Mouse (Mus musculus) spleen, postnatal 14 days (tissue): ENCODE results near the gene Klhl3.
A peak's percentile ranks its signal among the peaks of the same experiment; 100 is the strongest.

Experiments
- DNase-seq, 2 experiments: peaks; one replicate each; pipeline ENCODE4 v3.0.0; 2021 to 2022; ENCODE audit warnings: low spot score in 2 of 2

The Klhl3 gene

DNA sequence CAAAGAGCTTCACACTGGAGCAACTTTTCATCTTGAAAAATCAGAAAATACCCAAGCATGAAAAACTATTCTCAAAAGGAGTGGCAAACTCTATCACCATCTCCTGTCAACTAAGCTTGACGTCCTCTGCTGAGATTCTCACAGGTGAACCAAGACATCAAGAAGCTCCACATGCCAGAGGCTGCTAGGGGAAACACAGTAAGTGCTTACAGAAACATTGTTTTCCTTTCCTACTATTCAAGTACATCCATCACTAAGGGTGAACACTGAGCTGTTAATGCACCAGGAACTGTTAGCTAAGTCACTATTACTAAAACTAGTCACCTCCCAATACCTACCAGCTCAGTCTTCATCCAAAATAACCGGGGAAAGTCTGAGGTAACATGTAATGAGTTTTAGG, 11.6 kb upstream of the Klhl3 start:
- DNase-seq, result no peak

DNA sequence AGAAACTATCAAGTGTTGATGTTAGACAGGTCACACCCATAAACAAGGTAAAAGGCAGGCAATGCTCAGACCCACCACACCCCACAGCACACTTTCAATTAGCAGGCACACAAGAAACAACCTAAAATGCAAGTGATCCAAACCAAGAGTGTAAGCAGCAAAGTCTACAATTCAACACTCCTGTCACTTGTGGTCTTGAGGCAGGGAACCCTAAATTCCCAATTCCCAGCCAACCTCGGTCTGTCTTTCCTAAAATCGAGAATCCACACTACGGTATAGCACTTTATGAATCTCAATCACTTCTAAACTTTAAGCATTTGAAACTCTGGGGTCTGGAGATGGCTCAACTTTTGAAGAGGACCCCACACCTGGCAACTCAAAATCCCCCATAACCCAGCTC, 10.9 kb upstream of the Klhl3 start:
- DNase-seq, result no peak

DNA sequence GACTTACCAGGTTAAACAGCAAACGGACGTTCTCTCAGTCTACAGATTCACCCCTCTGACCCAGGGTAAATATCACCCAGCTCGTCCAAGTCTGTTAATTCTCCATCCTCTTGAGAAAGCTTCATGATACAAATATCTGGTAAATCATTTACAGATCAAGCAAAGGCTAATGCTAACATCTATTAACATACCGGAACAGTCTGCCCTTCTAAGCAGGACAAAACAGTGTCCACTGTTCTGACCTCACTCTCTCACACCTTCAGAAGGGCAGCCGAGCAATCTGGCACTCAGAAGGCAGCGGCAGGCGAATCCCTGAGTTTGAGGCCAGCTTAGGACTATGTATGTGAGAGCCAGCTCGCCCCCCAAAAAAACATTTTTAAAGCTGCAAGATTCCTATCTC, 10.0 kb upstream of the Klhl3 start:
- no peak for DNase-seq

DNA sequence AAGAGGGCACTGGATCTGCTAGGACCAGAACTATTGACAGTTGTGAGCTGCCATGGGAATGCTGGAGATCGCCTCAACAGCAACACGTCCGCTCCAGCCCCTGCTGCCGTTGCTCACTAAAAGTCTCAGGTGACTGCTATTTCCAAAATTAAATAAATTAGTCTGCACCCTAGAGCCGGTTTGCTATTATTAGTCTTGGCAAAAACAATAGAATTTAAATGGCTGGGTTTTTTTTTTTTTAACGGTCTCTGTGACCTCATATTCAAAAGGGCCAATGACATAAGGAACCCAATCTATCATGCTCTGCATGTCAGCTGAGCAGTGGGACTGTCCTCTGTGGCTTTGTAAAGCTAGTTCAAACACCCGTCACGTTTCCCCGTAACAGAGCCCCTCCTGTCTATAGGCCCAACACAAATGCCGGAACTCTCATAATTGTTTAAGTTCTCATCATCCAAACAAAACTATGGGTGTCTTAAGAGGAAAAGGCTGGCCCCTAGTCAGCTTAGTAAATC, 9.4 kb upstream of the Klhl3 start:
- no peak for DNase-seq

DNA sequence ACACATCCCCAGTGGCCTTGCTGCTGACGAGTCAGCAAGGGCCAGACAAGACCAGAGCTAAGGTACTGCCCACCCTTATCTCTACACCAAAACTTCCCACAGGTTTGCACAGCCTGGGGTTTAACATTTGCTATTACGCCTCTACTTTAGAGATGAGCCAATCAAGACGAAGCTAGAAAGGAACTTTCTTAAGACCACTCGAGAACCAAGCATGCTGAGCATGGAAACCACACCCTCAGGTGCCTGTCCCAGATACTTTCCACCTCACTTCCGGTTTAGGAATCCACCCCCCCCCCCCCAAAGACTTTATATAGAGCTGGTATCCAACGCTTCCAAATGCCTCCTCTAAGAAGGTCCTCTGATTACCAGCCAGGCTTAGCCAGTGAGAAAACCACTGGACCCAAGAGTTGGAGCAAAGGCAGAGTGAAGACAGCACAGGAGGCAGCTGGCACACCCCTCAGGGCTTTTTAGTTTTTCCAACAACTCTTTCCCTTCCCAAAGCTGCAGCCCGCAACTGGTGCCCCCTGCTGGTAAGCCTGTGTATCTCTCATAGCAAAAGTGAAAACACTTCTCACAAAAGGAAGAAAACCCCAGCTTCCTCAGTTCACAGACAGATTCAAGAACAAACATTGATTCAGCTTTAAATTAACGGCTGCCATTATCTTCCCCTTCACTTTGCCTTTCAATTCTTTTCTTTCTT, 4.1 kb upstream of the Klhl3 start:
- DNase-seq, result peak; percentile 27 to 52

DNA sequence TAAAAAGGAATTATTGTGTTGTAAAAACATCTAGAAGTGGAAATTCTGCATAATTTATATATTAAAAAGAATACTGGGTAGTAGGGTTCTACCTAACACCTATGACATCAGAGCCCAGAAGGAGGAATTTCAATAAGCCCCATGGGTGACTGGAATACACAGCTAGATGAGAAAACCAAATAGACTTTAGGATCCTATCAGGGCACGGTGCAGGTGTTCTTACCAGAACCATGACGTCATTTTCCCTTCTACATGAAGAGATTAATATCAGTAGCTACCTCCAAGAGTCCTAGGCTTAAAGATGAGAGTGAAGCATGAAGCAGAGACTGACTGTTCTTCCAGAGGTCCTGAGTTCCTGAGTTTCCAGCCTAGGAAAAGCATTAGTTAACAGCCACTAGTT, 3.4 kb upstream of the Klhl3 start:
- DNase-seq, result no peak

DNA sequence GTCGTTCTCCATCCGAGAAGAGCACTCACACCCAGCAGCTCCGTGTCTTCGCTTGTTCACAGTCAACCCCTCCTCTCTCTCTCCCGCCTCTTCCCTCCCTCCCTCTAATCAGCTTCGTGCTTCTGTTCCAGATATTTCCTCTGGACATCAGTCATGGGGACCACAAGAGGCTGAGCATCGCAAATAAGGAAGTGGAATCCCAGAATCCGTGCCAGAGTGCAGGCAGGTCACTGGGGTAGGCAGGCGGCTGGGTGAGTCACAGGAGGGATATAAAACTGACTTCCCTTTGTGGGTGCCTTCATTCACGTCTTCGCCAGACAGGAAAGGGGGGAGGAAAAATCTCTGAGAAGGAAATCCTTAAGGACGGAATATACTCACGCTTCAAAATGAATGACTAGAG, 1.8 kb upstream of the Klhl3 start:
- DNase-seq, result no peak

DNA sequence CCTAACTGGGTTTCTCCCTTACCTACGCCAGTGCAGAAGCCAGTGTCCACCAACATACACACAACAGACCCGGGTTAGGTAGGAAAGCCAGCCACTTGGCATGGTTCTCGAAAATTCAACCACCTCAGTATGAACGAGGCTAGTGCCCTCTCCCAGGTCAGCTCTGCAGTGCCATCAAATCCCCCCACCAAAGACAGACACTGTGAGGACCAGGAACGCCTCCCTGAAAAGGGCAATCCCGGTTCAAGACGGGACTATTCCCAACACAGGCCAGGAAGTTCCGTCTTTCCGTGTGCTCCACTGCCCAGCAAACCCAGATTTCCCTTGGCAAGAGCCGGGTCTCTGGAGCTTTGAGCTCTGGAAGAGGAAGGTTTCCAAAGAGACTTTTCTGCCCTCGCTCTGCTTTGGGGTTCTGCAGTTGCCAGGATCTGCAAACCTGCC, 771 bp downstream of the Klhl3 start:
- DNase-seq, result no peak

DNA sequence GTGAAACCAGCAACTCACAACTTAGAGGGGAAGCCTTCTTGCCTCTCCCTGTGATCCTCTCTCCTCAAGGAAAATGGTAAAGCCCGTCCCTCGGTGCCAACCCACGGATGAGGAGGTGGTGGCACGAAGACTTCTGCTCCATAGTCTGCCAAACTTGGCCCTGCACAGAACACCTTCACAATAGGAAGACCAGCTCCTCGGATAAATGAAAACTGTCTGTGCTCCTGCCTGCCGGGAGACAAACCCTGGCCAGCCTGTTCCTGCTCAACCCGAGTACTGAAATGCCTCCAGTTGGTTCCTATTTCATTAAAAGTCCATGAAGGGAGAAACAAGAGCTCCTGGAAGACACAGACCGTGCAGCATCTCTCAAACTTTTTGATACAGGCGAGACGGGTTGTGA, 1.2 kb downstream of the Klhl3 start:
- DNase-seq, result no peak

DNA sequence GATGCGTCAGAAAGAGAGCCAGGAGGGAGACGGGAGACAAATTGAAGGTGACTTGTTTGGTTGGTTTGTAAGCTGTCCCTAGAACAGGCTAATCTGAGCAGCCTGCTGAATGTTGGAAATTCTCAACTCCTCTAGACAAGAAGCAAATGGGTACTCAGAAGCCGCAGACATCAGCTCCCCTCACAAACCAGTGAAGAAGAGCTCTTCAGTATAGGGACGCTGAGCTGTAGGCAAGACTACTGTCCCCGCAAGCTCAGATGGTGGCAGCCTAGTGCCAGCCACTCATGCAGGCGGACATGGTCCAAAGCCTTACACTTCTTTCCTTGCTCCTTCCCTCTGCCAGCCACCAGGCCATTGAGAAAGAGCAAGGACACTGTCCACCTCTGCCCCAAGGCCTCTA, 2.1 kb downstream of the Klhl3 start:
- no peak for DNase-seq

DNA sequence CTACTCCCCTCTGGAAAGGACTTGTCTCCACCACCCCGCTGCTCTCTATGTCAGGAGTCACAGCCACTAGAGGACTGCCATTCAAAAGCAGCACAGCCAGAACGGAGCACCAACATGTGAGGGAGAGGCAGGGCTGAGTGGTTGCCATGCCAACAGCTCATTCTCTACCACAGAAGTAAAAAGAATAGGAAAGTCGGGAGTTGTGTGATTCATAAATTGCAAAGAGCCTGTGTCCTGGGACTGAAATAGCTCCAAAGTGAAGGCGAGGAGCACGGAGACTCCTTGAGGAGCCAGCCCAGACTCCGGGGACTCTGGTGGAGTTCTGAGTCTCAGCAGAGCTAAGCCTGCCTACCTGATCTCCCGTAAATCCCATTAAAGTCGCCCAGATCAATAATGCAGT, 22.7 kb downstream of the Klhl3 start:
- DNase-seq, result no peak

DNA sequence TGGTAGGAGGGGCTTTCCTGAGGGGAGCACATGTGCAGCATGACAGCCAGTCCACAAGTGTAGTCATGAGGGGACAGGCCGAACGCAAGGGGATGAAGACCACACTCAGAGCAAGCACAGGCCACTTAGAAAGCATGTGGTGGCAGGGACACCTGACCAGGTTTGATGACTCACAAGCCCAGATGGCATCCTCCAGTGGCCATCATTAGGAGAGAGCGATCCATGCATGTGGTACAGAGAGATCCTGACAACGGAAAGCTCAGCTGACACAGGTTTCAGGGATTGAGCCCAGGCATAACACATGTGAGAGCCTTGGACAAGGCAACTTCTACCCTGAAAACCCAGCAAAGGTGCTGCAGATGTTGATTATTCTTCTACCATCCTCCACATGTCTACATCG, 29.0 kb downstream of the Klhl3 start:
- DNase-seq, result no peak

DNA sequence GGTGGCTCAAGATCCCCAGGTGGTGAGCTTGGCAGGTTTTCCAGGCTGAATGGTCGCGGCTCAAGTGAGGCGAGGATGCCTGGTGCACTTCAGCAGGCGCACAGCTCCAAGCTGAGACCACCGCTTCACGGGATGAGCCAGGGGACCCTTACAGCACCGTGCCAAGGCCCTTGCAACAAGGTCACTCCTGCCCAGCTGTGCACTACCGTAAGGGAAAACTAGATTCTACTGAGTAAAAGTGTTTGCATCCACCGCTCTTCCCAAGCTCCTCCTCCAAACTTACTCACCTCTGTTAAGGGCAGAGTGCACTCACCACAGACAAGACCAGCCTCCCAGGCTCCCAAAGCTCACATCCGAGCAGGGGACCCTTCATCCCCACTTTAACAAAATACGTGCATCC, 29.9 kb downstream of the Klhl3 start:
- DNase-seq, result no peak

DNA sequence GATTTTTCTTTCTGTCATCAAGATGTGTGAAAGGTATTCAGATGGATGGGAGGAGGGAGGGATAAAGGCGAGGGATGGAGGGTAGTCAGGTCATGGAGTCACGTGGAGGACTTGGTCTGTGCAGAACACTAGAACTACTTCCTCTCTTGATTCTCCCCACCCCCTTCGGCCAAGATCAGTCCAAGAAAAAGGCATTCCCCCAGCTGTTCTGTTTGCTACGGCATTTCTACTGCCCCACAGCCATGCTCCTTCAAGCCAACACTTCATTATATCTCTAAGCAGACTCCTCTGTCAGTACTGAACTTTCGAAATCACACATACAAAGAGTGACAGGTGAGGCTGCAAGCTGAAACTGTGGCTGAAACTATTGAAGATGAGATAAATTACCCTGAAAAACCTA, 30.3 kb downstream of the Klhl3 start:
- no peak for DNase-seq

DNA sequence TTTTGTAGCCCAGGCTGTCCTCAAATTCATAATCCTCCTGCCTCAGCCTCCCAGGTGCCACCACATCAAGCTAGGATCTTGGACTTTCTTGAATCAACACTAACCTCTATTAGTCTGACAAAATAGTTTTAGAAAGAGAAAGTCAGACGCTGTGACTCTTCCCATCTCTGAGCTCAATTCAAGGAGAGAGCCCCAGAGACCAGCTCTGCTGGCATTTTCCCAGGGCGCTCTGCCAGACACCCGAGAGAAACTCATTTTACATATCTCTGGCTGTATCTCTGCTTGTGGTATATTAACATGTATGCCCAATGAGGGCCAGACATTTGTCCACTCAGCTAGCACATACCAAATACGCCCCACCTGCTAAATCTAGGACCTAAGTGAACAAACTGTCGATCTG, 35.0 kb downstream of the Klhl3 start:
- no peak for DNase-seq

DNA sequence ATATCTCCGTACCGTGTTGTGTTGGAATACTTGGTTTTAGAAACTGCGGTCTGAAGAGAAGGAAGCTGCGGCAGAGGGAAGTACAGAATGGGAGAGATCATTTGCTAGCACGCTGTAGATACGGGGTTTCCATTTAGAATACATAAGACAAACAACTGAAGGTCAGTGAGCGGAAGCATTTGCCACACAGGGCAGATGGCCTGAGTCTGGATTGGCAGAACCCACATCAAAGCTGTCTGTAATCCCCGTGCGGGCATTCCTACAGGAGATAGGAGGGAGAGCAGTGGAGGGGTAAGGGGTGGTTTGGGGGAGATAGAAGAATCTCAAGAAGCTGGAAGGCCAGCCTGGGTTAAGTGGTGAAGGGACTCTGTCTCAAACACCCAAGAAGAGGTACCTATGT, 38.5 kb downstream of the Klhl3 start:
- DNase-seq, result no peak

DNA sequence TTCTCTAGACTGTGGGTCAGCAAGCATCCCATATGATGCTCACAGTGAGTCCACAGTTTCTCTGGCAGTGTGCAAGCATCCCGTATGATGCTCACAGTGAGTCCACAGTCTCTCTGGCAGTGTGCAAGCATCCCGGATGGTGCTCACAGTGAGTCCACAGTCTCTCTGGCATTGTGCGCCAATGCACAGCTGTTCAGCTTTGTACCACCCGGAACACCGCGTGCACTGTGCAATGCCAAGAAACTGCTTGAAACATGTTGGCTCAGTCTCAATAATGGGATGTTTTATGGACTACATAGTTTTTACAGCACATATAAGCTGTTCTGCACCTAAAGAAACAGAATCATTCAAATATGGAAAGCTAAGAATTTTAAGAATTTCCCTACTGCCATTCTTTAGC, 38.9 kb downstream of the Klhl3 start:
- DNase-seq, result no peak

DNA sequence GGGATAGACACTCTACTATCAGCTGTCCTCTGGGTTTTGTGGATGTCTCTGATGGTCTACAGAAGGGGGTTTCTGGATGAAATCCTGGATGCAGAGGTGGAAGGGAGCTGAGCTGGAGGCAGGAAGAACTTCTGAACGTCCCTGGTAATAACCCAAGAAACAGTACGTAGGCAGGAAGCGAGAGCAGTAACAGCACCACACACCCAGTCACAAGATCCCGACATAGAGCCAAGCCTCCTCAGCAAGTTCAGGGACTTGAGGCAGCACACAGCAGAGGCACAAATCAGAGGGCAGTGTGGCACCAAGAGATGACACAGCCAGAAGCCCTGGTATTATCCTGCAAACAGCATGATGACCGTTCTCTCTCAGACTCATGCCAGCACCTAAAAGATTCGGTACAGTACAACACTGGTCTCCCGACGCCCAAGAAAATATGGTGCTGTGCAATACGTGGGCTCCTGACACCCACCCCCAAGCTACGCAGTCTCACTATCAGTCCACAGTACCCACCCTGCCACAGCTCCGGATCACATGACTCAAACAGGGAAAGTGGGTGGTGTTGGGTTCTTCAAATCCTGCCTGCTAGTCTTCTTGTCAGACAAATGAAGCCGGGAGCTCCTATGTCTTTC, 40.0 kb downstream of the Klhl3 start:
- no peak for DNase-seq

DNA sequence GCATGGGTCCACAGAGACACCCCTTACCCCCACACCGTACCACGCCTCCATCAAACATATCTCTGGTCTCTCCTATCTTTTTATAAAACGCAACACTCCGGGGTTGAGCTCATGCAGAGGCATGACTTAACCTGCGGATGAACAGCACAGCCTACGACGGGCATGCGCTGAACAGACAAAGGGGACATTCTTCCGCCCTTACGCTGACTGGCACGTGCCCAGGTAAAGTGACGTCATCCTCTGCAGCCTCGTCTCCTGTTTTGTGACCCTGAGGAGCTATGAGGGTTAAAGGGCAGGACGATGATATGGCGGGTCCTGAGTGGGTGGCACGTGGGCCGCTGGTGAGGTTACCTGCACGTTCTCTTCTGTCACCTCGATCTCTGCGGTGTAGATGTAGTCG, 42.2 kb downstream of the Klhl3 start:
- DNase-seq, result no peak

DNA sequence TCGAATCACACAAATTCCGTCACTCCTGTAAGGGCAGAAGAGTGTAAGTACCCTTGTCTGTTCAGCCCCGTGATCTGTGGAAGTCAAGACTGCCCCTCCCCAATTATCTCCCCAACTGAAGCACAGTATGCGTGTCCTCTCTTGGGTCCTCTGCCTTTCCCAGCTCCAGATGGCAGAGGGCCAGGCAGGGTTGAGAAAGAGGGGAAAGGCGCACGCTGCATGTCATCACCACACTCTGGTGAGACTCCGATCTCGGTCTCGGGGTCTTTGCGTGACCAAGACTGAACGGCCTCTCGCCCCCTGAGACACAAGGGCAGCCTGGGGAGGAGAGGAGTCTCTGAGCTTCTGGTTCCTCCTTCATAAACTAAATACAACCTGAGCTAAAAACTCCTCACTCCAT, 42.9 kb downstream of the Klhl3 start:
- DNase-seq, result no peak

DNA sequence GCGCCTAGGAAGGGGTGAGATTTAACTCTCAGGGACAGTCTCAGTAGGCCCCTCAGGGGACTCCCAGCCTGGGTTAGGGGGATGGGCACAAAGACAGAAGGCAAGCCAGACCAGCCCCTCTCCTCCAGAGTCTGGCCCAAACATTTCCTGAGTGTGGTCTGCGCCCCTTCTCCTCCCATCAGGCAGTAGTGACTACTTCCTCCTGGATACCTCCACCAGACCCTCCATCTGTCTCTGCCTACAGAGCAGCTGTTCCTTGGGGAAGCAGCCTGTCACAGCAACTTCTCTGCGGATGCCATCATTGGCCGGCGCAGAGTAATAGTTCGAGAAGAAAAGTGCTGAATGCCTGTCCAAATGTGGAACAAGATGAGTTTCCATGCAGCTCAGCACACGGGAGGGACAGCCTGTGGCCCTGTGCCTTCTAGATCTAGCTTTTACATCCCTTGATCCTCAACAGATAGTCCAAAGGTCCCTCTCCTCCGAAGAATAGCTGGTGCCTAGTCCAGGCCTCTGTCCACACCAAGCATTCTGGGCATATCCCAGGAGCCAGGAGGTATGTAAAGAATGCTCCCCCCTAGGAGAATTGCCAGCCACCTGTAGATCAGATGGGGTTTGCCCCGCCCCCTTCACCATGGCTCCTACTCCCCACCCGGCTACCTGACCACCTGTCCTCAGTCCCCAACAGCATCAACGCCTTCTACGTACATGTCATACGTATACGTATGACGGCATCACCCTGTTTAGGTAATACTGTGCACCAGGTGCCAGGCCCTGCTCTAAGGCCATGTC, 44.8 kb downstream of the Klhl3 start:
- no peak for DNase-seq

DNA sequence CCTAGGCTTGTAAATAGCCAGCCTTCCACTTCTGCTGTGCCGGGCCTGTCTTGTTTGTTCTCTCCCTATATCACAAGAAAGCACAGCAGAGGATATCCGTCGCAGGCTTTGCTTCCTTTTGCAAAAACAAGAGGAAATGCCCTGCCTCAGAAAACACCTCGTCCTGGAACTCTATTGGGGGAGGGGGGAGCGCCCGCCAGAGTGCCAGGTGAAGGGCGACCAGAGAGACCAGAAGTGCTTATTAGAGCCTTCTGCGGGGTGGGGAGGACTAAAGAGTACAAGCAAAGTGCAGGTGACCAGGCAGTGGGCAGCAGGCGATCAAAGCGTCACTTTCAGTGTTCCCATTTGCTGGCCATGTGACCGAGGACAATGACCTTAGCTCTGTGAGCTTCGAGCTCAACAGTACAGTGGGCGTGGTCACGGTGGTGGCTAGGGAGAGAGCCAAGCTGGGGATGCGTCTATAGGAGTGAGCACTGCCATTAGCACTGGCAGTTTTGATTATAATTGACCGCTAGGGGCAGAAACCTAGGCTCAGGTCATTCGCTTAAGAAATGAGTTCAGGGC, 45.8 kb downstream of the Klhl3 start:
- peak in 1 of 2 experiments; percentile 35 for DNase-seq
